In the genomic region with DNA sequence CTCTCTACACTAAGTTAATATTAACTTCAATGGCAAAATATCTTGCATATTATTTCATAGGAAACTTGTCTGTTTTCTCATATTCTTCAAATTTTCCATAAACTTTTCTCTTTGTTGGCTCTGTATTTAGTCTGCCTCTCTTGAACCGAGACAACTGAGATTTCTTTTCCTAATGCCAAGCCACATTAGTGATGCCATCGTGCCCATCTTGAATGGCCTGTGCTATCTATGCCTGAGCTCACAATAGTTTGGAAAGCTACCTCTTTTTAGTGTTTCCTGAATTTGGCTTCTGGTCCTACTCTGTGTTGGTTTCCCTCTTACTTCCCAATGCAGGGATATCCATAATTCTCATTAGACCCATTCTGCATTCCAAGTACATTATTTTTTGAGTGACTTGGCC, we compare ENCODE assay signal across 14 mouse cellular contexts.
"Had no signal": no experiment of that assay in that cellular context is flagged by ENCODE, and none has a peak within 500 bp of the region (broad histone marks: within the 10 kb centered on the region; RNA-seq: fewer than 3 reads in every experiment).

No protein-coding gene starts in this region.

- DNase-seq: heart, postnatal 10 days; heart, postnatal 14 days; heart, postnatal 36 days; heart, postnatal 4 days; kidney, adult 11 months; kidney, adult 18-20 months; kidney, adult 2 months; kidney, adult 8-10 months; kidney, postnatal 10 days; kidney, postnatal 25 days; kidney, postnatal 36 days; kidney, postnatal 4 days; layer of hippocampus, adult 9-11 months; layer of hippocampus, postnatal 36 days had no signal
